ENCODE assay signal across 27 mouse cellular contexts in genomic region chr1:35390371-35390770, GRCm38 (mm10).
"Had no signal": no experiment of that assay in that cellular context is flagged by ENCODE, and none has a peak within 500 bp of the region (broad histone marks: within the 10 kb centered on the region; RNA-seq: fewer than 3 reads in every experiment).

No protein-coding gene starts in this region.

- H3K27ac ChIP-seq: gastrocnemius, adult 2 months; heart, embryonic 13.5 days; heart, embryonic 15.5 days; hindbrain, embryonic 10.5 days; hindbrain, embryonic 12.5 days; hindbrain, embryonic 14.5 days; kidney, embryonic 15.5 days; kidney, postnatal 0 days; layer of hippocampus, adult 2 months; left cerebral cortex, adult 2 months; limb, embryonic 10.5 days; limb, embryonic 12.5 days; liver, embryonic 13.5 days had no signal

- H3K9ac ChIP-seq: heart, embryonic 13.5 days; heart, embryonic 15.5 days; hindbrain, embryonic 12.5 days; hindbrain, embryonic 14.5 days; kidney, embryonic 15.5 days; limb, embryonic 12.5 days; liver, embryonic 13.5 days had no signal

- DNase-seq: gastrocnemius, adult 2 months; gastrocnemius, postnatal 10 days; gastrocnemius, postnatal 25 days; heart, postnatal 4 days; kidney, adult 11 months; kidney, adult 2 months; kidney, adult 9 months; kidney, postnatal 25 days; kidney, postnatal 4 days; liver; liver, embryonic 13.5 days had no signal

- H3K4me2 ChIP-seq: heart, embryonic 11.5 days; heart, embryonic 13.5 days; heart, embryonic 15.5 days; hindbrain, embryonic 12.5 days; hindbrain, embryonic 14.5 days; kidney, embryonic 15.5 days; limb, embryonic 12.5 days; liver, embryonic 11.5 days; liver, embryonic 13.5 days had no signal

- H3K4me1 ChIP-seq: hindbrain, embryonic 12.5 days; limb, embryonic 10.5 days; limb, embryonic 12.5 days; liver, embryonic 13.5 days had no signal

- H3K9me3 ChIP-seq: heart, embryonic 13.5 days; heart, embryonic 15.5 days; hindbrain, embryonic 10.5 days; hindbrain, embryonic 12.5 days; kidney, embryonic 15.5 days; limb, embryonic 10.5 days; limb, embryonic 12.5 days; liver, embryonic 13.5 days had no signal

- H3K4me3 ChIP-seq: gastrocnemius, adult 2 months; heart, embryonic 13.5 days; heart, embryonic 15.5 days; hindbrain, embryonic 10.5 days; hindbrain, embryonic 12.5 days; kidney, embryonic 15.5 days; layer of hippocampus, adult 2 months; left cerebral cortex, adult 2 months; limb, embryonic 10.5 days; limb, embryonic 12.5 days; liver, embryonic 13.5 days had no signal

- ATAC-seq: forebrain, embryonic 16.5 days; hindbrain, embryonic 16.5 days; inflammation-experienced regulatory T-cells, adult 6 months had no signal

- H3K36me3 ChIP-seq: heart, embryonic 13.5 days; heart, embryonic 15.5 days; hindbrain, embryonic 10.5 days; hindbrain, embryonic 12.5 days; kidney, embryonic 15.5 days; limb, embryonic 10.5 days; limb, embryonic 12.5 days; liver, embryonic 13.5 days had no signal

- H3K27me3 ChIP-seq: heart, embryonic 15.5 days; hindbrain, embryonic 12.5 days; kidney, embryonic 15.5 days; limb, embryonic 12.5 days; liver, embryonic 13.5 days had no signal
